Mouse (Mus musculus) heart, adult 8-10 months (tissue): ENCODE data around the gene Olfr1181. TPM values are rescaled to one million over a fixed set of nuclear protein-coding genes. Genes with fewer than 3 reads are reported as not detected.
"Not testable (repeated sequence)": the region's sequence is repeated elsewhere in the genome, so short reads cannot be mapped to it uniquely, and the experiment has no call there.

Experiments used
- DNase-seq: peaks from one replicate; pipeline ENCODE4 v3.0.0; 2022; ENCODE audit warnings: low spot score
- total RNA-seq, 4 experiments: library from RNA; stranded (reverse); gene quantifications; 2 replicates each; pipeline ENCODE4 v1.2.4; 2022

The Olfr1181 gene
- total RNA-seq = not detected

DNA sequence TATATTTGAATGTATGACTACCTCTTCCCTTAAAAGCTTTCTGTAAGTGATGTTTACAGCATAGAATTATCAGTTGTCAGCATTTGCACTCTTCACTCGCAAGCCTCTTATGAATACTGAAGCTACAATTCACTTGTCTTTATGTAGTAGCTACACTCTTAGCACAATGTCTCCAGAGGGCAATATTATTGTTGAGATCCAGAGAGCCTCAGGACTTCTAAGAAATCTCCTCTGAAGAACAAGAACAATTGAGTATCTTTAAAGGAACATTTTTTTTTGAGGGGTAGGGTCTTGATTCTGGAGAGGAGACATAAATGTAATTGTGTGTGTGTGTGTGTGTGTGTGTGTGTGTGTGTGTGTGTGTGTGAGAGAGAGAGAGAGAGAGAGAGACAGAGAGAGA, at the start of gene Olfr1181:
Gene Olfr1181, minus strand, starts transcription at position 101 of the 400 bp plus-strand sequence.
- DNase-seq = no peak

DNA sequence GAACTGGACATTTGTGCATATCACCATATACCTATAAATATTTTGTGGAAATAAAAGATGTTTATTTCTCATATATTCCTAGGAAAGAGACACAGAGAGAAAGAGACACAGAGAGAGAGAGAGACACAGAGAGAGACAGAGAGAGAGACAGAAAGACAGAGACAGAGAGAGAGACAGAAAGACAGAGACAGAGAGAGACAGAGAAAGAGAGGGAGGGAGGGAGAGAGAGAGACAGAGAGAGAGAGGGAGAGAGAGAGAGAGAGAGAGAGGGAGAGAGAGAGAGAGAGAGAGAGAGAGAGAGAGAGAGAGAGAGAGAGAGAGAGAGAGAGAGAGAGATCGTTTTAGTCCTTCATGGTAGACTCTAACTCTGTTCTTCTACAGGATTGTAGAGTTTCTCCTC, 28.6 kb upstream of the Olfr1181 start, which contains the start of gene Olfr1183:
Gene Olfr1183, plus strand, starts transcription at position 301 of the 400 bp plus-strand sequence.
- DNase-seq = not testable (repeated sequence)

DNA sequence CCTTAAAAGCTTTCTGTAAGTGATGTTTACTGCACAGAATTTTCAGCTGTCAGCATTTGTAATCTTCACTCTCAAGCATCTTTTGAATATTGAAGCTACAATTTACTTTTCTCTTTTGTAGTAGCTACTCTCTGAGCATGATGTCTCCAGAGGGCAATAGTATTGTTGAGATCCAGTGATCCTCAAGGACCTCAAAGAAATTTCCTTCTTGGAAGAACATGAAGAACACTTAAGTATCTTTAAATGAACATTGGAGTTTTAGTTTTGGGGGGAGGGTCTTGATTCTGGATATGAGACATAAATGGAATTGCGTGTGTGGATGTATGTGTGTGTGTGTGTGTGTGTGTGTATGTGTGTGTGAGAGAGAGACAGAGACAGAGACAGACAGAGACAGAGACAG, 23.1 kb upstream of the Olfr1181 start, which contains the start of gene Gm13757:
Gene Gm13757, minus strand, starts transcription at position 101 of the 400 bp plus-strand sequence.
- DNase-seq = no peak

DNA sequence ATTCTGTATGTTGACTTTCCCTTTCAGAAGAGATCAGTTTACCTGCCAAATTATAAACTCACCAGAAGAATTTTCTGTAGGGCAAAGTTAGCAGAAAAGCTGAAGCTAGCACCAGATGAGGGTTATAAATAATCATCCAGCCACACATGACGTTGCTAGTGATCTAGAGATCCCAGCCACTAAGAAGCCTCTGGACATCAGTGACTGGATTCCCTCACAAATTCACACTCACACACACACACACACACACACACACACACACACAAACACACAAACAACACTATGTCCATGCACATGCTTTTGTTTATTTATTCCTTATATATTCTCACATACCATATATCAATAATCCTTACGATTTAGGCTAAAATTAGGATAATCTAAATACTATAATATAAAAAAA, 6.9 kb downstream of the Olfr1181 start, which contains the start of gene Olfr1180:
Gene Olfr1180, minus strand, starts transcription at position 101 of the 400 bp plus-strand sequence.
- no peak for DNase-seq

DNA sequence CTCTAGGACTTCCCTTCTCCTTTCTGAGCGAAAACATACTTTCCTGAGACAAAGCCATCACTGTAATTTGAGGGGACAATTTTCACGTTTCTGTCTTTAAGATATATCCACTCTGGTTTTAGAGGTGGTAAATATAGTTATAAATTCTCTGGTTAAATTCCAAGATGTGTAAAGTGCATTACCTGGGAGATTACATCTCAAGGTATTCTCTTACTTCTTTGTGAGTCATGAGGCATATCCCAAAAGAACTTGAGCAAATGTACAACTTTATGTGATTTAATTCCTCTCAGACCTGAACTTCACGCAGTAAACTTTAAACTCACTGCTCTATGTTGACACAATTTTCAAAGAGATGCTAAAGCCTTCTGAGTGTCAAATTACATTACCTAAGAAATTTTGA, 19.6 kb downstream of the Olfr1181 start, which contains the start of gene Olfr1179:
Gene Olfr1179, minus strand, starts transcription at position 101 of the 400 bp plus-strand sequence.
- no peak for DNase-seq

DNA sequence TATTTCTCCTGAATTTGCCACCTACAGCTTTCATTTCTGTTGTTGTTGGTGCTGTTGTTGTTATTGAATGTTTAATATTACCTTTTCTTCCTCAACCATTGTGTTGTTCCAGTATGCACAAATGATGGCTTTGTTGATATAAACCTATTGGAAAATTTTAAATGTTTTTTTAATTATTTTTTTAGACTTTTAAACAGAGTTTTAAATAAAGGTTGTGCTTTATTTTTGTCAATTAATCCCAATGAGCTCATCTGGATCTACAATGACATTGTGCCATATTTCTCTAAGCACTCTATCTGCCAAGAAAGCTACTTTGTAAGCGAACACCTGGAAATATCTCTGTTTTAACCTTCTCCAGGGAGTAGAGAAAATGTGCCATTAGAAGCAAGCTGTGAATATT, 39.2 kb downstream of the Olfr1181 start, which contains the start of gene Olfr1178:
Gene Olfr1178, plus strand, starts transcription at position 301 of the 400 bp plus-strand sequence.
- DNase-seq = no peak

Other genes with a start within 250 kb of the Olfr1181 start
- not detected for gene Olfr1168, start 244.3 kb downstream of the Olfr1181 start, total RNA-seq
- not detected for gene Olfr1170, start 197.8 kb downstream of the Olfr1181 start, total RNA-seq
- not detected for gene Olfr1173, start 146.3 kb downstream of the Olfr1181 start, total RNA-seq
- not detected for gene Olfr1174-ps, start 111.0 kb downstream of the Olfr1181 start, total RNA-seq
- gene Olfr1175-ps, start 99.0 kb downstream of the Olfr1181 start, total RNA-seq = not detected
- gene Olfr1176, start 89.5 kb downstream of the Olfr1181 start, total RNA-seq = not detected
- not detected for gene Olfr1177-ps, start 79.7 kb downstream of the Olfr1181 start, total RNA-seq
- gene Olfr1178, start 39.1 kb downstream of the Olfr1181 start, total RNA-seq = not detected
- gene Olfr1179, start 19.7 kb downstream of the Olfr1181 start, total RNA-seq = not detected
- not detected for gene Olfr1180, start 7.0 kb downstream of the Olfr1181 start, total RNA-seq
- gene Gm13757, start 23.0 kb upstream of the Olfr1181 start, total RNA-seq = not detected
- not detected for gene Olfr1183, start 28.7 kb upstream of the Olfr1181 start, total RNA-seq
- not detected for gene Olfr1184, start 57.4 kb upstream of the Olfr1181 start, total RNA-seq
- gene Olfr1185-ps1, start 67.1 kb upstream of the Olfr1181 start, total RNA-seq = not detected
- not detected for gene Olfr1186, start 92.4 kb upstream of the Olfr1181 start, total RNA-seq
- gene Olfr1188, start 130.8 kb upstream of the Olfr1181 start, total RNA-seq = not detected
- gene Olfr1189, start 160.3 kb upstream of the Olfr1181 start, total RNA-seq = not detected
- not detected for gene Olfr1191-ps1, start 214.4 kb upstream of the Olfr1181 start, total RNA-seq
- gene Olfr1192-ps1, start 222.3 kb upstream of the Olfr1181 start, total RNA-seq = not detected
- not detected for gene Olfr1193, start 249.5 kb upstream of the Olfr1181 start, total RNA-seq